Mouse (Mus musculus) CH12.LX (cell line): ENCODE measurements around the gene Cmklr1. TPM values are rescaled to one million over a fixed set of nuclear protein-coding genes. Genes with fewer than 3 reads are reported as not detected.

ENCODE experiments used
- DNase-seq: peaks from one replicate; pipeline ENCODE4 v3.0.0-alpha.2; 2013; ENCODE audit errors: extremely low read depth
- H3K27ac ChIP-seq: 2 replicates; pipeline ENCODE4 v1.5.1; 2012; ENCODE audit warnings: low read depth, mild to moderate bottlenecking, control low read depth, moderate library complexity; ENCODE audit not compliant: insufficient read depth
- H3K27me3 ChIP-seq: replicated peaks from 2 replicates; pipeline ENCODE3; 2012; ENCODE audit warnings: inconsistent platforms
- H3K36me3 ChIP-seq, 2 experiments: replicated peaks in 1 of 2; 2 replicates each; pipeline versions ENCODE3 to v1.6.1; 2012; ENCODE audit warnings: inconsistent platforms in 1 of 2, low read length in 1 of 2, mild to moderate bottlenecking in 1 of 2, mixed read lengths in 1 of 2, moderate library complexity in 1 of 2; ENCODE audit not compliant: control insufficient read depth in 1 of 2, insufficient read depth in 1 of 2
- H3K4me1 ChIP-seq, 2 experiments: 2 replicates each; pipeline ENCODE4 v1.6.1; 2012; ENCODE audit warnings: inconsistent platforms in 1 of 2, moderate library complexity in 1 of 2; ENCODE audit not compliant: insufficient read depth in 2 of 2, control insufficient read depth in 1 of 2
- H3K4me2 ChIP-seq: 2 replicates; pipeline ENCODE4 v1.6.1; 2012; ENCODE audit warnings: low read depth, mild to moderate bottlenecking, control low read depth; ENCODE audit not compliant: poor library complexity, insufficient read depth, severe bottlenecking
- H3K4me3 ChIP-seq, 3 experiments: fragments of 150-350 bp in 1 of 3; sonication (generic) in 1 of 3; replicated peaks in 1 of 3; 2 replicates each; pipeline versions ENCODE3 to v1.5.1; 2011 to 2012; ENCODE audit warnings: low read depth in 2 of 3, low read length in 2 of 3, mild to moderate bottlenecking in 2 of 3, moderate library complexity in 2 of 3, control low read depth in 1 of 3, improper control_type of control experiment in 1 of 3, inconsistent platforms in 1 of 3, mixed read lengths in 1 of 3; ENCODE audit not compliant: poor library complexity in 1 of 3
- H3K79me2 ChIP-seq: replicated peaks from 2 replicates; pipeline ENCODE4 v1.6.1; 2012; ENCODE audit warnings: mild to moderate bottlenecking, moderate library complexity; ENCODE audit not compliant: control insufficient read depth, poor library complexity, insufficient read depth, severe bottlenecking; ENCODE audit errors: extremely low read depth
- H3K9ac ChIP-seq: 2 replicates; pipeline ENCODE4 v1.6.1; 2012; ENCODE audit warnings: low read depth, mild to moderate bottlenecking, control low read depth, moderate library complexity; ENCODE audit not compliant: insufficient read depth
- H3K9me3 ChIP-seq: replicated peaks from 2 replicates; pipeline ENCODE3; 2012; ENCODE audit warnings: low read length, inconsistent platforms, mixed read lengths
- BHLHE40 ChIP-seq: IDR thresholded peaks from 2 replicates; pipeline ENCODE4 v1.6.1; 2011; ENCODE audit warnings: mild to moderate bottlenecking, low read depth, low read length, improper control_type of control experiment
- CHD1 ChIP-seq: IDR thresholded peaks from 2 replicates; pipeline ENCODE4 v1.6.1; 2012; ENCODE audit warnings: low read depth, low read length, improper control_type of control experiment, inconsistent platforms
- CHD2 ChIP-seq: IDR thresholded peaks from 2 replicates; pipeline ENCODE4 v1.6.1; 2011; ENCODE audit warnings: low read length, improper control_type of control experiment
- CTCF ChIP-seq, 2 experiments: IDR thresholded peaks in 1 of 2; conservative IDR thresholded peaks in 1 of 2; 2 replicates each; pipeline ENCODE4 v1.5.1; 2011 to 2012; ENCODE audit warnings: low read depth in 2 of 2, low read length in 2 of 2, improper control_type of control experiment in 1 of 2, inconsistent platforms in 1 of 2, mild to moderate bottlenecking in 1 of 2, moderate library complexity in 1 of 2
- E2F4 ChIP-seq: IDR thresholded peaks from 2 replicates; pipeline ENCODE4 v1.6.1; 2011; ENCODE audit warnings: low read depth, low read length, improper control_type of control experiment; ENCODE audit not compliant: insufficient replicate concordance
- GABPA ChIP-seq: IDR thresholded peaks from 2 replicates; pipeline ENCODE4 v1.6.1; 2012; ENCODE audit warnings: low read depth, low read length, improper control_type of control experiment, inconsistent platforms; ENCODE audit not compliant: insufficient replicate concordance
- HCFC1 ChIP-seq: IDR thresholded peaks from 2 replicates; pipeline ENCODE4 v1.6.1; 2012; ENCODE audit warnings: low read depth, mild to moderate bottlenecking, inconsistent platforms, low read length, improper control_type of control experiment
- IRF4 ChIP-seq: IDR thresholded peaks from 2 replicates; pipeline ENCODE4 v1.6.1; 2014; ENCODE audit warnings: low read depth, mild to moderate bottlenecking, inconsistent platforms, low read length, improper control_type of control experiment
- JUN ChIP-seq: IDR thresholded peaks from 2 replicates; pipeline ENCODE4 v1.6.1; 2011; ENCODE audit warnings: low read depth, mild to moderate bottlenecking, low read length, improper control_type of control experiment, moderate library complexity; ENCODE audit not compliant: insufficient read depth
- JUND ChIP-seq: conservative IDR thresholded peaks from 2 replicates; pipeline ENCODE4 v1.6.1; 2011; ENCODE audit warnings: low read depth, low read length, improper control_type of control experiment
- MAFK ChIP-seq: IDR thresholded peaks from 2 replicates; pipeline ENCODE4 v1.6.1; 2011; ENCODE audit warnings: low read length, improper control_type of control experiment; ENCODE audit not compliant: insufficient replicate concordance
- MAX ChIP-seq: IDR thresholded peaks from 2 replicates; pipeline ENCODE4 v1.6.1; 2011; ENCODE audit warnings: low read length, improper control_type of control experiment
- MAZ ChIP-seq: IDR thresholded peaks from 2 replicates; pipeline ENCODE4 v1.6.1; 2012; ENCODE audit warnings: low read depth, mild to moderate bottlenecking, inconsistent platforms, low read length, improper control_type of control experiment, moderate library complexity
- MEF2A ChIP-seq: IDR thresholded peaks from 2 replicates; pipeline ENCODE4 v1.6.1; 2014; ENCODE audit warnings: low read depth, mild to moderate bottlenecking, inconsistent platforms, low read length, improper control_type of control experiment, borderline replicate concordance
- MXI1 ChIP-seq: IDR thresholded peaks from 2 replicates; pipeline ENCODE4 v1.6.1; 2011; ENCODE audit warnings: mild to moderate bottlenecking, low read depth, low read length, improper control_type of control experiment
- MYC ChIP-seq: IDR thresholded peaks from 2 replicates; pipeline ENCODE4 v1.6.1; 2011; ENCODE audit warnings: low read depth, mild to moderate bottlenecking, improper control_type of control experiment, low read length
- PAX5 ChIP-seq: IDR thresholded peaks from 2 replicates; pipeline ENCODE4 v1.6.1; 2012; ENCODE audit warnings: low read length, inconsistent platforms, mixed read lengths
- POLR2AphosphoS2 ChIP-seq: IDR thresholded peaks from 2 replicates; pipeline ENCODE4 v1.6.1; 2011; ENCODE audit warnings: low read depth, low read length, improper control_type of control experiment
- RAD21 ChIP-seq: IDR thresholded peaks from 2 replicates; pipeline ENCODE4 v1.6.1; 2011; ENCODE audit warnings: low read depth, mild to moderate bottlenecking, low read length, improper control_type of control experiment, moderate library complexity
- RCOR1 ChIP-seq: conservative IDR thresholded peaks from 2 replicates; pipeline ENCODE4 v1.6.1; 2012; ENCODE audit warnings: low read depth, mild to moderate bottlenecking, inconsistent platforms, low read length, improper control_type of control experiment
- TCF12 ChIP-seq: IDR thresholded peaks from 2 replicates; pipeline ENCODE4 v1.6.1; 2014; ENCODE audit warnings: low read depth, mild to moderate bottlenecking, inconsistent platforms, low read length, improper control_type of control experiment
- UBTF ChIP-seq: IDR thresholded peaks from 2 replicates; pipeline ENCODE4 v1.6.1; 2012; ENCODE audit warnings: low read depth, mild to moderate bottlenecking, inconsistent platforms, low read length, improper control_type of control experiment, moderate library complexity
- USF1 ChIP-seq: IDR thresholded peaks from 2 replicates; pipeline ENCODE4 v1.6.1; 2014; ENCODE audit warnings: low read depth, mild to moderate bottlenecking, inconsistent platforms, low read length, improper control_type of control experiment
- USF2 ChIP-seq: conservative IDR thresholded peaks from 2 replicates; pipeline ENCODE4 v1.6.1; 2011; ENCODE audit warnings: low read depth, low read length, improper control_type of control experiment
- ZMIZ1 ChIP-seq: IDR thresholded peaks from 2 replicates; pipeline ENCODE4 v1.6.1; 2012; ENCODE audit warnings: low read depth, mild to moderate bottlenecking, inconsistent platforms, low read length, improper control_type of control experiment
- ZNF384 ChIP-seq: IDR thresholded peaks from 2 replicates; pipeline ENCODE4 v1.6.1; 2012; ENCODE audit warnings: low read depth, low read length, improper control_type of control experiment, inconsistent platforms
- dilution Hi-C: fragments of 300-500 bp; cut with MboI; formaldehyde crosslinking; loops from 2 replicates; pipeline ENCODE4 v1.14.3; 2020; ENCODE audit warnings: low sequenced_read_pairs; ENCODE audit not compliant: extremely low pct_unique_long_range_greater_than_20kb, extremely low pct_ligation_motif_present
- in situ Hi-C: fragments of 300-500 bp; cut with MboI; formaldehyde crosslinking; loops from 3 replicates; pipeline ENCODE4 v1.14.3; 2019; ENCODE audit warnings: low sequenced_read_pairs, low pct_ligation_motif_present, low pct_unique_long_range_greater_than_20kb, mixed read lengths
- polyA plus RNA-seq: library from polyadenylated mRNA; unstranded; fragments of >175 nt; gene quantifications from 2 replicates; pipeline ENCODE4 v1.2.1, GENCODE M21; 2012; ENCODE audit warnings: low read depth; ENCODE audit not compliant: insufficient read length
- total RNA-seq, 2 experiments: library from RNA; depleted of rRNA; stranded (reverse); fragments of 300-350 nt in 1 of 2; fragments of >200 nt in 1 of 2; gene quantifications; 2 replicates each; pipeline ENCODE4 v1.2.3; 2012 to 2014

Cmklr1 gene
- total and polyA plus RNA-seq, 3 experiments = not detected

GRCm38 (mm10) chr5:113630116-113630515 is 20.1 kb downstream of the Cmklr1 start:
- in situ Hi-C loops = no loop called here

DNA sequence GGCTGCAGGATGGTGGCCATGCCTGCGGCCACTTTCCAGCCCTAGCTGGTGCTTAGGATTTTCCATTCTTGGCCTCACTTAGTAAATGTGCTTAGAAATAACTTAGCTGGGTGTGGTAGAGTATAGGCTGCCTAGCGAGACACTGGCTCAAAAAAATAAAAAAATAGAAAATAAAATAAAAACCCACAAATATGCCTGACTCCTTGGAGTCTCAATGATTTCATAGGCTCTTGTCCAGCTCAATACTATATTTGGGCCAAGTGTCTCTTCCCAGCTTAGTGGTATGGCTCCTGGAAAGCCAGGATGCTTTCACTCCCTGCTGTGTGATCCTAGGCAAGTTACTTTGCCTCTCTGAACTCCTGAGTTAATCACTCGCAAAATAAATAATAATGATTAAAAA is 21.0 kb downstream of the Cmklr1 start:
- Histone ChIP-seq H3K4me2 (no peak overlapping the region), H3K4me1 (peaks cover 0 to 10% of the 10 kb centered on the region in 2 experiments; a peak in 2 of 4 replicates), H3K9me3 (no peaks in the 10 kb centered on the region), H3K36me3 (no peaks in the 10 kb centered on the region), H3K4me3 (no peak overlapping the region), H3K27ac (no peak overlapping the region), H3K79me2 (no peaks in the 10 kb centered on the region), H3K9ac (no peak overlapping the region), H3K27me3 (peaks cover 90% of the 10 kb centered on the region)
- TF ChIP-seq HCFC1 (no peak), POLR2AphosphoS2 (no peak), ZMIZ1 (no peak), JUND (no peak), ZNF384 (no peak), TCF12 (no peak), MAX (no peak), RCOR1 (no peak), USF2 (no peak), MYC (no peak), UBTF (no peak), IRF4 (no peak), USF1 (no peak), BHLHE40 (no peak), GABPA (no peak), CHD2 (no peak), MEF2A (no peak)
- no peak for DNase-seq
- dilution Hi-C loops (no loop called here), in situ Hi-C loops (no loop called here)

More at GRCm38 (mm10) chr5:113630116-113630515, 20.1 kb downstream of the Cmklr1 start:
- DNase-seq = no peak
- no peak for TF ChIP-seq MXI1
- no peak for TF ChIP-seq JUN
- TF ChIP-seq HCFC1 = no peak
- no peak for TF ChIP-seq RAD21
- no peak for TF ChIP-seq CHD1
- no peak for TF ChIP-seq E2F4
- no peak for TF ChIP-seq UBTF
- no peak for TF ChIP-seq CHD2
- no peak for TF ChIP-seq PAX5
- TF ChIP-seq RCOR1 = no peak
- TF ChIP-seq MAZ = no peak
- TF ChIP-seq CTCF (conservative IDR thresholded peaks at IDR 0.05 in 1 of 2, IDR thresholded peaks at IDR 0.05 in 1 of 2; ENCODE audit: low read depth in 2 of 2, low read length in 2 of 2) = no peak
- TF ChIP-seq MYC = no peak
- TF ChIP-seq MAFK = no peak
- TF ChIP-seq JUND = no peak
- TF ChIP-seq, all 38 proteins: peak for 0
- no peaks in the 10 kb centered on the region for H3K9me3 ChIP-seq
- no peak overlapping the region for H3K9ac ChIP-seq
- H3K4me1 ChIP-seq = peaks cover 0 to 10% of the 10 kb centered on the region in 2 experiments; a peak in 2 of 4 replicates
- no peak overlapping the region for H3K4me2 ChIP-seq
- dilution Hi-C loops = no loop called here
- H3K27me3 ChIP-seq = peaks cover 90% of the 10 kb centered on the region
- no peaks in the 10 kb centered on the region for H3K79me2 ChIP-seq
- H3K27ac ChIP-seq = no peak overlapping the region
- no peaks in the 10 kb centered on the region for H3K36me3 ChIP-seq
- no peak overlapping the region for H3K4me3 ChIP-seq
